Mouse (Mus musculus) mouse embryonic stem cell (cell line): ENCODE data around the gene Ston1.

Experiments used
- in situ Hi-C, 2 experiments: fragments of 300-500 bp; cut with MboI; formaldehyde crosslinking; loops; 1 replicate in 1 of 2; 3 replicates in 1 of 2; pipeline ENCODE4 v1.14.3; 2019 to 2020; ENCODE audit warnings: low sequenced_read_pairs in 2 of 2, low pct_unique_long_range_greater_than_20kb in 1 of 2, mixed read lengths in 1 of 2; ENCODE audit not compliant: unreplicated experiment in 1 of 2

The Ston1 gene

DNA sequence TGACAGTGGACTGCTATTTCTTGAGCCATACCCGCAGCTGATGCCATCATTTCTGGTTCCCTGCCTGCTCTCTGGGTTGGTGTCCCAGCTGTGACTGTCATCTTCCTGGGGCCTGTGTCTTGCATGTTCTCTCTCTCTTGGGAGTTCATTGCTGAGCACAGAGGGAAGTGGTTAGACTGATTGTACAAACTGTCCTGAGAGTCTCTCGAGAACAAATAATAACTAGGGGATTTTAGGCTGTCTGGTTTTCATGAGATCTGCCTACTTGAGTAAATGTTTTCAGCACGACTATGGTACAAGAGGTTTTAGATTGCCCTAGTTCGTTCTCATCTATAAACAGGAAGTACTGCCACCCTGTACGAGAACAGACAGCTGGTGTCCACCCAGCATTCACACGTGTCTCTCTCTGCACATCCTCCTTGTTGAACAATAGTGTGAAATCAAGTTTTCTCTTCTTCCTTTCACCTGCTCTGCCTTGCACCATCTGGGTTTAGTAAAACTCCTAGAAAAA lies 15.9 kb upstream of the Ston1 start:
- in situ Hi-C loops = no loop called here

- in situ Hi-C loops = no loop called here
These were observed 14.5 kb upstream of the Ston1 start for GRCm38 (mm10) chr17:88582999-88583398.

DNA sequence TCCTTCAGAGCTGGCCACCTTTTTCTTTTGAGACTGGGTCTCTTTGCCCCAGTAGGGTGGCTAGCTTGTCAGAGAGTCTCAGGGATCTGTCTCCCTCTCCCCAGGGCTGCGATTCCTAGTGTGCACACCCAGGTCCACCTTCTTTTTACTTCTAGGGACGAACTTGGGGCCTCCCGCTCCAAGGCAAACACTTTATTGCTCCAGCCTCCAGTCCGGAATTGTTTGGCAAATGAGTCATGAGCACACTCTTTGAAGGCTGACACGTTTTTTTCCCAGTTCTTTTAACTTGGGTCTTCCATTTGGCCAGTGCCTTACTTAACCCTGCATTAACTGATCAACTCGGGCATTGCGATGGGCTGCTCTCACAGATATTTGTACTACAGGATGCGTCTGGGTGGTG lies 14.1 kb upstream of the Ston1 start:
- in situ Hi-C loops = no loop called here

DNA sequence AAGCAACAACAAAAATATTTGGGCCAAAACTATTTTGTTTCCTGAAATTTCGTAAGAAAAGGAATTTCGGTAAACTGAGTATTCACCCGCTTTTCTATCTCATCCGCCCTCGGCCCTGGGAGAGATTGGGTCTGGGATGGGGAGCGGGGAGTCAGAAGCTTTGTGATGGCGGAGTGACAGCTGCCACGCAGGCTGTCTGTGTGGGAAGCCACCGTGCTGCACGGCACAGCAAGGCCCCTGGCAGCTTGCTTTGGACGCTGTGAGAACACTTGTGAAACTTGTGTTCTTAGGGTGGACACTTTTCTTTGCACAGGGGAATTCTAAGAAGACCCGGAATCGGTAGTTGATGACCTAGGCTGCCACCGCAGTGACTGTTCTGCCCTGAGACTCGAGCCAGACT lies 10.1 kb upstream of the Ston1 start:
- in situ Hi-C loops = no loop called here

GRCm38 (mm10) chr17:88588228-88588627 lies 9.3 kb upstream of the Ston1 start:
- in situ Hi-C loops = no loop called here

GRCm38 (mm10) chr17:88590251-88590650 lies 7.2 kb upstream of the Ston1 start:
- in situ Hi-C loops = no loop called here

GRCm38 (mm10) chr17:88595071-88595470 lies 2.4 kb upstream of the Ston1 start:
- in situ Hi-C loops = no loop called here

- in situ Hi-C loops = no loop called here
These were observed 1.4 kb upstream of the Ston1 start for GRCm38 (mm10) chr17:88596068-88596467.

GRCm38 (mm10) chr17:88596544-88597221 lies 801 bp upstream of the Ston1 start:
- in situ Hi-C loops = no loop called here

- in situ Hi-C loops = no loop called here
These were observed 554 bp downstream of the Ston1 start for GRCm38 (mm10) chr17:88598056-88598420.

- in situ Hi-C loops = no loop called here
These were observed 1.3 kb downstream of the Ston1 start for GRCm38 (mm10) chr17:88598570-88599368.

GRCm38 (mm10) chr17:88600492-88601026 lies 3.1 kb downstream of the Ston1 start:
- in situ Hi-C loops = no loop called here

DNA sequence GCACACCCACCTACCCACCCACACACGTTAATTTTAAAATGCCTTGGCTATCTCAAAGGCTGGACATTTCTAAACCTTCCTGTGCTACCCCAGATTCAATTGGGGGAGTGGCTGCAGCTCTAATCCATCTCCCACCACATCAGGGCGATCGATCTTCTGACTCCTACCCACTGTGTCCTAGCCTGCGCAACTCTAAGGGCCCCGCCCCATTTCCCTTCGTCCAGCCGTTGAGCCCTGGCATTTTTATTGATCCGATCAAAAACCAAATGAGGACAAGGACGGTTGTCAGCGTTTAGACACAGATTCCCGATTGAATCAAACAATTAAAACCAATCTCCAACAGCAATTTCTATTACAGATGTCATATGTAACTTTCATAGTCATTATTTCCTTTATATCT lies 6.5 kb downstream of the Ston1 start:
- in situ Hi-C loops = no loop called here

DNA sequence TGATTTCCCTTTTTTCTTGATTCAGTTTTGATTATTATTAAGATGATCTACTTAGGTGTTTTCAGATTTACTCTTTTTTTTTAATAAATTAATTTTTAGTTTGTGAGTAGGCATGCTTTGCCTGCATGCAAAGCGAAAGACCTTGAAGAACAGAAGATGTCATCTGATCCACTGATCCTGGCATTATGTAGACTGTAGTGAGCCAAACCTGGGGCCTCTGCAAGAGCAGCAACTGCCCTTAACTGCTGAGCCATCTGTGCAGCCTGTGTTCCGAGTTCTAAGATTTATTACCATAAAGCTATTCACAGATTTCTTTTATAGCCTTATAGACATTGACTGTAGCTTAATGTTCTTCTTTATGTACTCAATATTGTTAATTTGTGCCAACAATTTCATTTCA lies 8.6 kb downstream of the Ston1 start:
- in situ Hi-C loops = no loop called here

- in situ Hi-C loops = no loop called here
These were observed 11.9 kb downstream of the Ston1 start for GRCm38 (mm10) chr17:88609361-88609760.

GRCm38 (mm10) chr17:88611057-88611456 lies 13.6 kb downstream of the Ston1 start:
- in situ Hi-C loops = no loop called here

DNA sequence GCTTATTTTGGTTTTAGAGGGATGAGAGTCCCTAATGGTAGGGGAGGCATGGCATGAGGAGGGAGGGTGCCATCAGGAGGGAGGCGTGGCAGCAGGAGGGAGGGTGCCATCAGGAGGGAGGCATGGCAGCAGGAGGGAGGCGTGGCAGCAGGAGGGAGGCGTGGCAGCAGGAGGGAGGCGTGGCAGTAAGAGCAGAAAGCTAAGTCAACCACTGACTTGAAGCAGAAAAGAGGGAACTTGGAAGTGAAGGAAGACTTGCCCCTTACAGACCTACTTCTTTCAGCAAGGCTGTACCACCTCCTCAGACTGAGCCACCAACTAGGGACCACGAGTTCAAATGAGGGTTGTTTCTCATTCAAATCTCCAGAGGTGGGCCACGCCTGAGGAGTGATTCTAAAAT lies 15.7 kb downstream of the Ston1 start:
- in situ Hi-C loops = no loop called here

- in situ Hi-C loops = no loop called here
These were observed 16.2 kb downstream of the Ston1 start for GRCm38 (mm10) chr17:88613721-88614120.

DNA sequence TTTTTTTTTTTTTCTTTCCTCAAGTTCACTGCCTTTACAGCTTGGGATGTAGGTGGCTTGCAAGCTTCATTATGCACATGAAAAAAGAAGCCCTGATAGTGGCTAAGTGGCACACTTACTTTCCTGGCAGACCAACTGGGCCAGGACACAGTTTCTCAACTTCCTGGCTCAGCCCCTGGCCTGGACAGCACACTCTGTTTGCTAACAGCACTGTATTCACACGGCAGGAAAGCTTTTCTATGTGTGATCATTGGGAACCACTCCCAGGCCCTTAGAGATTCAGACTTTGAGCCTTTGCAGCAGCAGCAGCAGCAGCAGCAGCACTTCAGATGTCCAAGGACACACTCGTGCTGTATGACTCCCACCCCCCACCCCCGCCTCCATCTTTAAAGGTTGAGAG lies 16.8 kb downstream of the Ston1 start:
- in situ Hi-C loops = no loop called here

GRCm38 (mm10) chr17:88614733-88615132 lies 17.2 kb downstream of the Ston1 start:
- in situ Hi-C loops = no loop called here
